Mouse (Mus musculus): ENCODE measurements at regions not wholly inside any gene's neighbourhood (a gene's known extent, or its start where the extent isn't known, plus 50 kb on each side); places are given as distances from the start of the nearest gene placed in this dataset.

DNA sequence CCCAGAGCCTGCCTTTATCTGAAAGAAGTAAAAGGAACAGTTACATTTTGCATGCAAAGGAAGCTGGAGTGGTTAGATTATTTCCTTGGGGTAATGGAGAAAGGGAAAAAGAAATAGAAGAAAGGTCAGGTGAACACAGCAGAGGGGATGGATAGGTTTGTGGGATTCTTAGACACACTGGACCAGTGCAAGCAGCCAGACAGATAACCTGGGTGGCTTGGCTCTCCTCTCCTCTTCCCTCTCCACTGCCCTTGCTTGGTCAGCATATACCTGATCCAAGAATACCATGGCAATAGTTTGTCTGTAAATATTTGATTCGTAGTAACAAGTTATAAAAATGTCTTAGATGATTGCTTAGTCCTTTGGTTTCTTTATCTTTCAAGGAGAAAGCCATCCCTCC is 59.9 kb upstream of the Slc30a5 start:
- TF ChIP-seq CTCF (IDR thresholded peaks at IDR 0.05; ENCODE audit: low read depth, low read length) (no peak), TAL1 (conservative IDR thresholded peaks at IDR 0.05; ENCODE audit: low read depth, low read length) (no peak), POLR2AphosphoS5 (IDR thresholded peaks at IDR 0.05; ENCODE audit: insufficient replicate concordance, low read depth, low read length) (no peak)

Measured in G1E (cell line).